21 mouse cellular contexts compared by ENCODE assay signal in genomic region chr5:81046128-81046527, GRCm38 (mm10).
"Had no signal": no experiment of that assay in that cellular context is flagged by ENCODE, and none has a peak within 500 bp of the region (broad histone marks: within the 10 kb centered on the region; RNA-seq: fewer than 3 reads in every experiment).

No protein-coding gene starts in this region.

- DNase-seq: cerebellum, adult 8-10 months; cerebellum, adult 9-10 months; cerebellum, adult 9-11 months; cerebellum, postnatal 10 days; cerebellum, postnatal 14 days; cerebellum, postnatal 25 days; cerebellum, postnatal 36 days; embryo, embryonic 11 days; forebrain, postnatal 0 days; gastrocnemius, adult 2 months; gastrocnemius, postnatal 10 days; gastrocnemius, postnatal 14 days; gastrocnemius, postnatal 25 days; gastrocnemius, postnatal 36 days; heart, adult 11 months; heart, adult 18-20 months; heart, adult 2 months had no signal

- ATAC-seq: forebrain, embryonic 13.5 days; forebrain, embryonic 14.5 days; forebrain, embryonic 15.5 days; forebrain, embryonic 16.5 days; forebrain, postnatal 0 days had no signal
